Mouse (Mus musculus) megakaryocyte, embryonic 14.5 days (primary cell): ENCODE data around the gene Kpna7. TPM values are rescaled to one million over a fixed set of nuclear protein-coding genes. Genes with fewer than 3 reads are reported as not detected.
A peak's percentile ranks its signal among the peaks of the same experiment; 100 is the strongest.

Experiments
- H3K27me3 ChIP-seq: replicated peaks from 2 replicates; pipeline ENCODE3; 2012; ENCODE audit warnings: inconsistent platforms
- H3K36me3 ChIP-seq: replicated peaks from 2 replicates; pipeline ENCODE3; 2012; ENCODE audit warnings: low read length, inconsistent platforms, mixed read lengths
- H3K4me1 ChIP-seq: 2 replicates; pipeline ENCODE4 v1.6.1; 2012; ENCODE audit warnings: inconsistent platforms
- H3K4me3 ChIP-seq: replicated peaks from 2 replicates; pipeline ENCODE3; 2012; ENCODE audit warnings: moderate library complexity, mild to moderate bottlenecking, inconsistent platforms
- H3K9me3 ChIP-seq: 2 replicates; pipeline ENCODE4 v1.6.1; 2012; ENCODE audit warnings: inconsistent platforms
- FLI1 ChIP-seq: IDR thresholded peaks from 2 replicates; pipeline ENCODE4 v1.6.1; 2012; ENCODE audit warnings: low read length, inconsistent platforms, mixed read lengths
- GATA1 ChIP-seq: IDR thresholded peaks from 3 replicates; pipeline ENCODE4 v1.6.1; 2012; ENCODE audit warnings: mixed read lengths, low read length, inconsistent platforms, borderline replicate concordance
- polyA plus RNA-seq: library from polyadenylated mRNA; stranded (reverse); fragments of >175 nt; gene quantifications from 2 replicates; pipeline ENCODE4 v1.2.3, GENCODE M21; 2012; ENCODE audit warnings: low replicate concordance; ENCODE audit not compliant: insufficient read depth

Kpna7 gene
- polyA plus RNA-seq, 1 experiment: not detected

- Histone ChIP-seq H3K4me1 (peaks cover 13% of the 10 kb centered on the region), H3K4me3 (no peak overlapping the region), H3K9me3 (peaks cover 17% of the 10 kb centered on the region), H3K27me3 (peaks cover 26% of the 10 kb centered on the region), H3K36me3 (no peaks in the 10 kb centered on the region)
- TF ChIP-seq GATA1 (no peak), FLI1 (no peak)
Measured at GRCm38 (mm10) chr5:144988340-144989060, 95.3 kb downstream of the Kpna7 start.

GRCm38 (mm10) chr5:144987561-144987960, 96.3 kb downstream of the Kpna7 start:
- no peak for TF ChIP-seq GATA1
- no peak for TF ChIP-seq FLI1
- no peak overlapping the region for H3K4me3 ChIP-seq
- H3K36me3 ChIP-seq: no peaks in the 10 kb centered on the region
- H3K27me3 ChIP-seq: peaks cover 22% of the 10 kb centered on the region
- peaks cover 13% of the 10 kb centered on the region for H3K4me1 ChIP-seq
- H3K9me3 ChIP-seq: peaks cover 26% of the 10 kb centered on the region

GRCm38 (mm10) chr5:144984839-144985238, 99.0 kb downstream of the Kpna7 start:
- H3K4me3 ChIP-seq: no peak overlapping the region
- no peaks in the 10 kb centered on the region for H3K36me3 ChIP-seq
- TF ChIP-seq GATA1 (no peak), FLI1 (no peak)
- H3K4me1 ChIP-seq: peaks cover 13% of the 10 kb centered on the region
- H3K9me3 ChIP-seq: peaks cover 33% of the 10 kb centered on the region
- H3K27me3 ChIP-seq: peaks cover 12% of the 10 kb centered on the region

DNA sequence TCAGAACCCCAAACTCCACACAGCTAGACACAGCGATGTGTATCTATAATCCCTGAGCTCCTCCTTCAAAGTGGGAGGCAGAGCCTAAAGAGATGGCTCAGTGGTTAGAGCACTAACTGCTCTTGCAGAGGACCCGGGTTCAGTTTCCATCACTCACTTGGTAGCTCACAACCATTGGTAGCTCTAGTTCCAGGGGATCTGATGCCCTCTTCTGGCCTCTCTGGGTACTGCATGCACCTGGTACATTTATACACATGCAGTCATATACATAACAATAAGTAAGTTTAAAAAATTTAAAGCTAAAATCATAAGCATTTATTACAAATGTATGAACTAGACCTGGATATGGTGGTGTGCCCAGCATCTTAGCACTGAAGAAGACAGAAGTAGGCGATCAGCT, 100.6 kb downstream of the Kpna7 start:
- Histone ChIP-seq H3K36me3 (no peaks in the 10 kb centered on the region), H3K4me3 (no peak overlapping the region), H3K4me1 (peaks cover 8% of the 10 kb centered on the region), H3K27me3 (peaks cover 22% of the 10 kb centered on the region), H3K9me3 (peaks cover 33% of the 10 kb centered on the region)
- no peak for TF ChIP-seq FLI1
- TF ChIP-seq GATA1: no peak

GRCm38 (mm10) chr5:144979110-144979509, 104.7 kb downstream of the Kpna7 start:
- Histone ChIP-seq H3K9me3 (peaks cover 22% of the 10 kb centered on the region), H3K4me1 (peaks cover 7% of the 10 kb centered on the region; the same call in 1 of the 2 replicates), H3K4me3 (no peak overlapping the region), H3K36me3 (no peaks in the 10 kb centered on the region), H3K27me3 (peaks cover 25% of the 10 kb centered on the region)
- TF ChIP-seq GATA1: no peak

DNA sequence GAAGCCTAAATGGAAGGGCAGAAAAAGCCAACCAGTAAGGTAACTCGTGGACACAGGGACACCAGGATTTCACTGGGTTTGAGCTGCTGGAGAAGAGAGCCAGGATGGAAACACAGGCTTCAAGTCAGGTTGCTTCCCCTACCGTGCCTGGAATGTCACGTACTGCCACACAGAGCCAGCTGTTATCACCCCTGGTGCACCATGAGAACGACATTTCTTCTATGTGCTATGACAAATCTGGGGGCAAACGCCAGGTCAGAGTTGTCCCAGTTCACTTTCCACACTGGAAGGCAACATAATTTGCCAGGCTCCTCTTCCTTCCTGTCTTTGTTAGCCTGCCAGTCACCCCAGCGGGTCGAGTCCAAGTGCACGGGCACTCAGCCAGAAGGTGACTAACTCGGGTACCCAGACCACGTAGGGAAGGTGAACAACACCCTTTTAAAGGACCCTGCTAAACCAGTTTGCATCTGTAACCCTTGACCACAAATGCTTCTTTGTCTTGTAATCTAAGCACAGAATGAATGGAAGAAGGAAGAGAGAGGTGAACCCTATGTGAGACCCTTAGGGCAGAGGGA, 105.2 kb downstream of the Kpna7 start:
- TF ChIP-seq FLI1 (no peak), GATA1 (no peak)
- Histone ChIP-seq H3K4me1 (peaks cover 5% of the 10 kb centered on the region; the same call in 1 of the 2 replicates), H3K4me3 (no peak overlapping the region), H3K9me3 (peaks cover 19% of the 10 kb centered on the region), H3K27me3 (peaks cover 24% of the 10 kb centered on the region), H3K36me3 (no peaks in the 10 kb centered on the region)

DNA sequence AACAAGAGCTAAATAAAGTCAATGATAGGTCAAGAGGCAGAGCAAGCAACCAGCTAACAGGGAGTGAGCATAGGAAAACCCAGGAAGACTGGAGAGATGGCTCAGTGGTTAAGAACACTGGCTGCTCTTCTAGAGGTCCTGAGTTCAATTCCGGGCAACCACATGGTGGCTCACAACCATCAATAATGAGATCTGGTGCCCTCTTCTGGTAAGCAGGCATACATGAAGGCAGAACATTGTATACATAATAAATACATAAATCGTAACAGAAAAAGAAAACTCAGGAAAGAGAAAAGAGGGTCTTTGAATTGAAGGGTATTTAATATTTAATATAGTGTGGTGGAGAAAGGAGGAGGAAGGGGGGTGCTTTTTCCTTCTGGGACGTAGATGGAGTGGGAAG, 112.6 kb downstream of the Kpna7 start:
- peaks cover 17% of the 10 kb centered on the region for H3K9me3 ChIP-seq
- H3K27me3 ChIP-seq: peaks cover 40% of the 10 kb centered on the region
- peaks cover 9% of the 10 kb centered on the region for H3K4me1 ChIP-seq
- no peak overlapping the region for H3K4me3 ChIP-seq
- TF ChIP-seq GATA1: no peak
- TF ChIP-seq FLI1: no peak
- no peaks in the 10 kb centered on the region for H3K36me3 ChIP-seq

DNA sequence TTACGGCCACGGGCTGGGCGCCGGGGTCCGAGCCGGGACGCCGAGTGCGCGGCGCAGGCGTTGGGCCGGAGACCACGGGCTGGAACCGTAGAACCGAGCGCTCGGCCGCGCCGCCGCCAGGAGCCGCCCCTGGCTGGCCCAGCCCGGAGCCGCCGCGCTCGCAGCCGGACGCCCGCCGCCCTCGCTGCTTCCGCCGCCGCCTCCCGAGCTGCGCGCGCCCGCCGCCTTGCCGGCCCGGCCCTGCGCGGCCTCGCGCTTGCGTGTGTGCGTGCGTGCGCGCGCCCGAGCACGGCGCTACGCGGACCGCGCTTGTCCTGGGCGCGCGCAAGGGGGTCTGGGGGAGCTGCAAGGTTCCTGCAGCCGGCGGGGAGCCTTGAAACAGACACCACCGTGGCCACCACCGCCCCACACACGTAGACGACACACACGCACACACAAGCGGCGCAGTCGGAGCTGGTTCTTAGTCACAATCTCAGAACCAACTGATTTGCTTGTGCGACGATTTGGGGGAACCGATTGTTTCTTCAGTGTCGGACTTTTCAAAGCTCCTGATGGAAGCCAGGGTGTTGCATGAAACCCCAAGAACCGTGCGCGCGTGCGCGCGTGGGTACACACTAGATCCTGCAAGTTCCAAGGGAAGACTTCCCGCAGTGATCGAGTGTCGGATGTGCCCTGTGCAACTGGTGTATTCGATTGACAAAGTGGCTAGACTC, 118.0 kb downstream of the Kpna7 start, which contains the start of gene Smurf1:
Smurf1 (minus strand) TSS at position 209 of the 713 bp plus-strand sequence.
- no peak for TF ChIP-seq GATA1
- TF ChIP-seq FLI1: no peak
- H3K4me3 ChIP-seq: peak within 1 kb of the TSS; percentile 95
- H3K4me1 ChIP-seq: peaks cover 40% of the 10 kb centered on the region
- H3K36me3 ChIP-seq: no peaks in the 10 kb centered on the region
- H3K27me3 ChIP-seq: peaks cover 34% of the 10 kb centered on the region
- H3K9me3 ChIP-seq: no peaks in the 10 kb centered on the region

DNA sequence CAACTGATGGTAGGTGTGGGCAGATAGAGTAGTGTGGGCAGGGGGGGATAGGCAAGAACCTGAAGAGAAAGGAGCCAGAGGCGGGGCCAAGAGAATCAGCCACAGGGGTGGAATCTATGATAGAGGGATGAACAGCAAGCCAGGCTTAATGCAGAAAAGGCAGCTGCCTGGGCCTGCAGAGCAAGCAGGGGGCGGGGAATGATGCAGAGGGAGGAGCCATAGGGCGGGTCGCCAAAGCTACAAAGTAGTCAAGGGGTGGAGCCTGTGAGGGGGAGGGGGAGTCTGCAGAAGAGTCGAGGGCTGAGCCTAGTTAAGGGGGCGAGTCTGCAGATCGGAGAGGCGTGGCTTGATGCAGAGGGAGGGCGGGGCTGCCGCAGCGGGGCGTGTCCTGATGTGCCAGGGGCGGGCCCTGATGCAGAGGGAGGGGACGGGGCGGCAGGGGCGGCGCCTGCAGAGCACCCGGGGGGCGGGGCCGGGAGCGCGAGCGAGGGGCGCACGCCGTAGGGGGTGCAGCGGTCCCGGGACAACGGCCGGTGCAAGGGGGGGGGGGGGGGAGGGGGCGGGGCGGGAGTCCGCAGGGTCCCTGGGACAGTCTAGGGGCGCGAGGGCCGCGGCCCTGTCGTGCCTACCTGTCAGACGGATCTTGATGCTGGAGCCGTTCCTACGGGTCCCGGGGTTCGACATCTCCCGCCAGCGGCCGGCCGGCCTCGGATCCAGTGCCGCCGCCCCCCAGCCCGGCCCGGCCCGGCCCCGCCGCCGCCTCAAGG, 118.8 kb downstream of the Kpna7 start:
- Histone ChIP-seq H3K9me3 (no peaks in the 10 kb centered on the region), H3K27me3 (peaks cover 34% of the 10 kb centered on the region), H3K4me1 (peaks cover 48% of the 10 kb centered on the region), H3K36me3 (no peaks in the 10 kb centered on the region), H3K4me3 (peak overlapping the region; percentile 95)
- no peak for TF ChIP-seq FLI1
- TF ChIP-seq GATA1: no peak

- Histone ChIP-seq H3K36me3 (no peaks in the 10 kb centered on the region), H3K4me1 (peaks cover 54% of the 10 kb centered on the region), H3K4me3 (peak overlapping the region; percentile 95), H3K27me3 (peaks cover 33% of the 10 kb centered on the region), H3K9me3 (no peaks in the 10 kb centered on the region)
- TF ChIP-seq FLI1: no peak
- no peak for TF ChIP-seq GATA1
Measured at GRCm38 (mm10) chr5:144964465-144964864, 119.4 kb downstream of the Kpna7 start.
